Mouse (Mus musculus): ENCODE data around the gene Gm10490. TPM values are rescaled to one million over a fixed set of nuclear protein-coding genes. Genes with fewer than 3 reads are reported as not detected.
A peak's percentile ranks its signal among the peaks of the same experiment; 100 is the strongest.
"Not testable (repeated sequence)": the region's sequence is repeated elsewhere in the genome, so short reads cannot be mapped to it uniquely, and the experiment has no call there.

Gm10490 gene
- polyA plus RNA-seq, 1 experiment: not detected

DNA sequence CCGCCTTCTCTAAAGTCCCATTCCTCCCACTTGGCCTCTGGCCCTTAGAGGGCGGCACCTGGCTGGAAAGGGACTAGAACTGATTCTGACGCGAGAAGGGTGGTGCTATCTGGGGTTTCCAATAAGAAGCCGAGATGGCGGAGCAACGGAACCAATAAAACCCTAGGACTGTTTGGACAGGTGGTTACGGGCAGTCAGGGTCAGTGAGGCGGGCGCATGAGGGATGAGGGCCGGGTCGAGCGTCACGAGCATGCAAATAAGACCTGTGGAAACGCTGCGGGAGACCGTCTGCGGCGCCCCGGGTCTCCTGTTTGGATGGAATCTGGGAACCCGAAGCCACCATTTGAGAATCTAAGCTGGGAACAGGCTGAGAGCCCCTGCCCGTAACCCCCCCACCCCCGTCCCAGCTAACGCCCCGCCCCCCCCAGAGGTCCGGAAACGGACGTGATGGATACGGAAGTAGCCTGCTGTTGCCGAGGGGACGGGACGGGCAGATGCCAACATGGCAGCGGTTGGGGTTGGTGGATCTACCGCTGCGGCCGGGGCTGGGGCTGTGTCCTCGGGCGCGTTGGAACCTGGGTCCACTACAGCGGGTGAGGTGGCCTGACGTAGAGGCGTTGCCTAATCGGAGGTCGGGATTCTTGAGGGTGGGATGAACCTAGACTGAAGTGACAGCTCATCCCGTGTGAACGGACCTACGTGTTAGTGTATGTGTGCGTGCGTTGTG, 25.3 kb upstream of the Gm10490 start, which contains the start of gene Slc35a2:
Gene Slc35a2 (plus strand): TSS at position 188 of the 727 bp plus-strand sequence.
- H3K4me3 ChIP-seq (ENCODE audit: insufficient read depth, low read length): peak within 1 kb of the TSS; percentile 80
- peak within 1 kb of the TSS; percentile 69 for H3K27ac ChIP-seq (ENCODE audit: insufficient read depth, low read length)
- TF ChIP-seq CTCF (IDR thresholded peaks at IDR 0.05; ENCODE audit: borderline replicate concordance, insufficient read depth, low read length) (no peak), POLR2A (IDR thresholded peaks at IDR 0.05; ENCODE audit: low read depth, low read length) (peak; percentile 48)
- H3K4me1 ChIP-seq (ENCODE audit: control insufficient read depth, insufficient read depth, low read length): 0 out of 2 replicates have a peak, but pooled peaks cover 5% of the 10 kb centered on the region

DNA sequence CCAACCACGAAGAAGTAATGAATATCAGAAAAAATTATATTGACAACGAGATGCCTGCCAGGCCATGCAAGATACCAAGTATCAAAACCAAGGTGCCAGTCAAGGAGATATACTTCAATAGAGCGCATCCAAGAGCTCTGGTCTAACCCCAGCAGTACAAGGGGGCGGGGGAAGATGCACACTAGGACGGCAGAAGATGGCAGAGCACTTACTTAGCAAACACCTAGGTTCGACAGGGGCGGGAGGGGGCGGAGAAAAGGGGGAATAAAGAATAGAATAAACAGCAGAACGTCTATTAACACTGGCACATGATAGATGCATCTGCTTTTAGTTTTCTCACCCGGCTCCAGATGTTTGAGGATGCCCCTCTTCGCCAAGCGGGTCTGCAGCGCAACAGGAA, 11.1 kb upstream of the Gm10490 start:
- H3K4me3 ChIP-seq (ENCODE audit: insufficient read depth, low read length): peak overlapping the region; percentile 59
- no peaks in the 10 kb centered on the region for H3K4me1 ChIP-seq (ENCODE audit: control insufficient read depth, insufficient read depth, low read length)
- H3K27ac ChIP-seq (ENCODE audit: insufficient read depth, low read length): peak overlapping the region; percentile 91; the same call in 1 of the 2 replicates
- TF ChIP-seq POLR2A (IDR thresholded peaks at IDR 0.05; ENCODE audit: low read depth, low read length) (no peak), CTCF (IDR thresholded peaks at IDR 0.05; ENCODE audit: borderline replicate concordance, insufficient read depth, low read length) (no peak)

DNA sequence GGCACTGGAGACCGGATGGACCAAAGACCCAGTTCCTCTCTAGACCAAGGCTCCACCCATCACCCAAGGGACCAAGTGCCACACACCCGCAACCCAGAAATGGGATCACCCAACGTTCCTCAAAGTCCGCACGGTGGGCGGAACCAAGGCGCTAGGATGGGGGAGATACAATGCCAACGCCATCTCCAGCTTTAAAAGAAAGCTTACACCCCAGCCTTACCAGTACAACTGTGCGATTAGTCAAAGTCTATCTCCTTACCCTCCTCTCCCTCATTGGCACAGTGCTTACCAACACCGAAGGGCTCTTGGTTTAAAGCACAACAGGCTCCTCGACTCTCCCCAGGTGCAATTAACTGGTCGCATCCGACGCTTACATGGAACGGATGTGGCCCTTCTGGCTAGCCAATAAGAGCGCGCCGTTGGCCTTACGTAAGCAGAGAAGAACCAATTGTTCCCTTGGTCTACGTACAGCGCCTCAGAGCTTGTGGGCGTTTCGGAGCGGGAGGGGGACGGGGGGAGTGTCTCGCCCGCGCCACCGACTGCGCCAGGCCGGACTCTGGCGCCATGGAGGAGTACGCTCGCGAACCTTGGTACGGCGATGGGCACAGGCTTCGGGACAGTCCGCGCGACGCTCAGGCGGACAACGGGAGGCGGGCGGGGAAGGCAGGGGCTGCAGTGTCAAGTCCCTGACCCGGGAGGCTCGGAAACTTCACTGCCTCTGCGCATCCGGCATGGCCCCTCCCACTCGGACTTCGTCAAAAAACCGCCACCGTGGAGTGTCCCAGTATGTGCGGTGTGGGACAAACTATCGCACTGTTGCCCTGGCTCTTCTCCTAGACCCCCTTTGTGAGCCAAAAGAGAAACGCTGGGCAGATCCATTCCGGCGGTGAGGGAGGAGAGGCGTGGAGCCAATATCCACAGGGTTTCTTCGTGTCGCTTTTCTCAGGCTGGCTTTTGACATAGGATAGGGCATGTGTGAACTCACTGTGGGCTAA, 10.2 kb upstream of the Gm10490 start, which contains the start of the genes Pqbp1 and Timm17b:
Gene Pqbp1 (minus strand): TSS at position 390 of the 995 bp plus-strand sequence.
Gene Timm17b (plus strand): TSS at position 478 of the 995 bp plus-strand sequence.
- TF ChIP-seq POLR2A (IDR thresholded peaks at IDR 0.05; ENCODE audit: low read depth, low read length): peak; percentile 53
- no peak for TF ChIP-seq CTCF (IDR thresholded peaks at IDR 0.05; ENCODE audit: borderline replicate concordance, insufficient read depth, low read length)
- Histone ChIP-seq H3K4me3 (ENCODE audit: insufficient read depth, low read length) (peak within 1 kb of the TSS; percentile 84), H3K4me1 (ENCODE audit: control insufficient read depth, insufficient read depth, low read length) (no peaks in the 10 kb centered on the region), H3K27ac (ENCODE audit: insufficient read depth, low read length) (peak within 1 kb of the TSS; percentile 91)

DNA sequence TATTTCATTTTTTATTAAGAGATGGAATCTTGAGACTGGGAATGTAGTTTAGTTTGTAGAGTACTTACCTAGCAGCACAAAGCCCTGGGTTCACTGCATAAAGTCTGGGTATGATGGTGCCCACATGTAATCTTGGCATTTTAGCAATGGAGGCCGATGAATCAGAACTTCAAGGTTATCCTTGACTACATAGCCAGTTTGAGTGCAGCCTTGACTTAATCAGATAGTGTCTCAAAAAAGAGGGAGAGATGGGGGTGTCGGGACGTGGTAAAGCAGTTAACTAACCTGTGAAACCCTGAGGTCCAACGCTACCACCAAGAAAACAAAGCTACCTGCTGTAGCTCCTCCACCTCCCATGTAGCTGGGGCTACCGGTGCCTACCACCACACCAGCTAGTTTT, 4.9 kb upstream of the Gm10490 start:
- H3K4me3 ChIP-seq (ENCODE audit: insufficient read depth, low read length): no peak overlapping the region
- no peak overlapping the region for H3K27ac ChIP-seq (ENCODE audit: insufficient read depth, low read length)
- TF ChIP-seq POLR2A (IDR thresholded peaks at IDR 0.05; ENCODE audit: low read depth, low read length) (no peak), CTCF (IDR thresholded peaks at IDR 0.05; ENCODE audit: borderline replicate concordance, insufficient read depth, low read length) (no peak)
- H3K4me1 ChIP-seq (ENCODE audit: control insufficient read depth, insufficient read depth, low read length): no peaks in the 10 kb centered on the region

DNA sequence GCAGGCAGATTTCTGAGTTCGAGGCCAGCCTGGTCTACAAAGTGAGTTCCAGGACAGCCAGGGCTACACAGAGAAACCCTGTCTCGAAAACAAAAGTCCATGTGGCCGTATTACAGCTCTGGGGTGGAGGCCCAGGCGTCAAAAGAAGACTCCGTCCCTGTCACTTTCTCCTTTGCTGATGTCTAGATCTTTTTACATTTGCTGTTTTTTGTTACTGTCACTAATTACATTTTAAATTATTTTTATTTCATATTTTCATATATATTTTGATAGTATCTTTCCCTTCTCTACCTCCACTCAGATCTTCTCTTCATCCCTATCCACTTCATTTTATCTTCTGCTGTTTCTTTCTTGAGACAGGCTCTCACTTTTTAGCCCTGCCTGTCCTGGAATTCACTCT, 1.6 kb upstream of the Gm10490 start, which contains the start of gene Gm10491:
Gene Gm10491 (minus strand): TSS at position 101 of the 400 bp plus-strand sequence.
- no peak within 1 kb of the TSS for H3K4me3 ChIP-seq (ENCODE audit: insufficient read depth, low read length)
- TF ChIP-seq CTCF (IDR thresholded peaks at IDR 0.05; ENCODE audit: borderline replicate concordance, insufficient read depth, low read length) (no peak), POLR2A (IDR thresholded peaks at IDR 0.05; ENCODE audit: low read depth, low read length) (no peak)

DNA sequence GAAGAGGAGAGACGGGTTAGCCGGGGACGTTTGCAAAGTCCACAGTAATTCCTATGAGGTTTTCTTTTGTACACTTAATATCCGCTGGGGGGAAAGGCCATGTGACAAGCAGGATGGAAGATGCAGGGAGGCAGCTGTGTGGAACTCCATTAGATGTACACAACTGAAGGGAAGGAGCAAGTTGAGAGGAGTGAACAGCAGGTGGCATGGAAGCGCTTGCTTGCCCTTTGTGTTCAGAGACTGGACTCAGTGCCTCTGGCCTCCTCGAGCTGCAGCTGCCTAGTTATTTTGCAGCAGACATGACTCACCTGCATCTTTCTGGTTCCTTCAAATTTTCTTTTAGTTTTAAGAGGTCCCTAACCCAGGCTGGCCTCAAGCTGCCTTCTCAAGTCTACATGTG, 1.1 kb downstream of the Gm10490 start:
- Histone ChIP-seq H3K4me3 (ENCODE audit: insufficient read depth, low read length) (no peak overlapping the region), H3K27ac (ENCODE audit: insufficient read depth, low read length) (no peak overlapping the region), H3K4me1 (ENCODE audit: control insufficient read depth, insufficient read depth, low read length) (no peaks in the 10 kb centered on the region)
- TF ChIP-seq CTCF (IDR thresholded peaks at IDR 0.05; ENCODE audit: borderline replicate concordance, insufficient read depth, low read length): no peak
- TF ChIP-seq POLR2A (IDR thresholded peaks at IDR 0.05; ENCODE audit: low read depth, low read length): no peak

More for the DNA sequence above, 1.6 kb upstream of the Gm10490 start, which contains the start of gene Gm10491:
- Histone ChIP-seq H3K4me1 (ENCODE audit: control insufficient read depth, insufficient read depth, low read length) (no peaks in the 10 kb centered on the region), H3K27ac (ENCODE audit: insufficient read depth, low read length) (no peak within 1 kb of the TSS)

DNA sequence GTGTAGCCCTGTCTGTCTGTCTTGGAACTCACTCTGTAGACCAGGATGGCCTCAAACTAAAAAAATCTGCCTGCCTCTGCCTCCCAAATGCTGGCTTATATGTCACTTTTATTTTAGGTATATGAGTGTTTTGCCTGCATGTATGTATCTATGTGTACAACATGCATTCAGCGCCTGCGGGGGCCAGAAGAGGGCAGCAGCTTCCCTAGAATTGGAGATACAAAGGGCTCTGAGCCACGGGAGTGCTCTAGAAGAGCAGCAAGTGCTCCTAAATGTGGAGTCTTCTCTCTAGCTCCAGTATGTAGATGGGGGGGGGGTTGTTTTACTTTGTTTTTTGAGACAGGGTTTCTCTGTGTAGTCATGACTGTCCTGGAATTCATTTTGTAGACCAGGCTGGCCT, 6.3 kb downstream of the Gm10490 start:
- not testable (repeated sequence) for H3K4me1 ChIP-seq (ENCODE audit: control insufficient read depth, insufficient read depth, low read length); H3K4me3 ChIP-seq (ENCODE audit: insufficient read depth, low read length); H3K27ac ChIP-seq (ENCODE audit: insufficient read depth, low read length)

DNA sequence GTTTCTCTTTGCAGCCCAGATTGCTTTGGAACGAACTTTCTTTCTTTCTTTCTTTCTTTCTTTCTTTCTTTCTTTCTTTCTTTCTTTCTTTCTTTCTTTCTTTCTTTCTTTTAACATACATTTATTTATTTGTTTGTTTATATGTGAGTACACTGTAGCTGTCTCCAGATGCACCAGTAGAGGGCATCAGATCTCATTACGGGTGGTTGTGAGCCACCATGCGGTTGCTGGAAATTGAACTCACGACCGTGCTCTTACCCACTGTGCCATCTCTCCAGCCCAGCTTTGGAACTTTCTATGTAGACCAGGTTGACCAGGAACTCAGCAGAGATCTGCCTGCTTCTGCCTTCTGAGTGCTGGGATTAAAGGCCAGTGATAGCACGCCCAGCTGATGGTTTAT, 8.6 kb downstream of the Gm10490 start:
- not testable (repeated sequence) for H3K4me1 ChIP-seq (ENCODE audit: control insufficient read depth, insufficient read depth, low read length); H3K4me3 ChIP-seq (ENCODE audit: insufficient read depth, low read length); H3K27ac ChIP-seq (ENCODE audit: insufficient read depth, low read length)

DNA sequence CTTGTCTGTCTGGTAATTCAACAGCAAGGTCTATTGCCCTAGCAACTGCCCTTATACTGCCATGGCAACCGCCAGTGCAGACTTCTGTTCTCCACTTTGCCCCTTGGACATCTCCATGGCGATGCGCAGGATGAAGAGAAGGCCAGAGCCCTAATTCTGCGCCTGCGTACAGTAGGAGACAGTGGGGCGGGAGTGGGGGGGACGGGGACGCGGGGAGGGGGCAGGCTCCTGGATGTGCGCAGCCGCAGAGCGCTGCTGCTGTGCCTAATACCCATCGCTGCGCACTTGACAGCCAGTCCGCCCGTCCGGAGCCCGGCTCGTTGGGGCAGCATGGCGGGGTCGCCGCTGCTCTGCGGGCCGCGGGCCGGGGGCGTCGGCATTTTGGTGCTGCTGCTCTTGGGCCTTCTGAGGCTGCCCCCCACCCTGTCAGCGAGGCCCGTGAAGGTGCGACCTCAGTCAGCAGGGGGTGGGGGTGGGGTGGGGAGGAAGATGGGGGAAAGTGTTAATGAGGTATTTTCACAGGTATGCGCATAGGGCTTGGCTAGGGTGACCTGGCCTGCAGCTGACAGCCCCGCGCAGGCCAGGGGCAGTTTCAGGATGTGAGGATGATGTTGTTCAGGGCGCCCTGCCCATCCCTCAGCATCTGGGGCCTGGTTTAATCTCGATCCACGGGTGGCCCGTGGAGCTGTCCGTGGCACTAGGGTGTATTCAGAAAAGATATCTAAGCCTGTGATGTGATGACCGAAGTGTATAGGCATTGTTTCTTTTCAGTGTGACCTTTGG, 10.4 kb downstream of the Gm10490 start, which contains the start of gene Pcsk1n:
Gene Pcsk1n (plus strand): TSS at position 222 of the 783 bp plus-strand sequence.
- no peaks in the 10 kb centered on the region for H3K4me1 ChIP-seq (ENCODE audit: control insufficient read depth, insufficient read depth, low read length)
- no peak within 1 kb of the TSS for H3K27ac ChIP-seq (ENCODE audit: insufficient read depth, low read length)
- TF ChIP-seq CTCF (IDR thresholded peaks at IDR 0.05; ENCODE audit: borderline replicate concordance, insufficient read depth, low read length) (no peak), POLR2A (IDR thresholded peaks at IDR 0.05; ENCODE audit: low read depth, low read length) (no peak)
- no peak within 1 kb of the TSS for H3K4me3 ChIP-seq (ENCODE audit: insufficient read depth, low read length)
